Mouse (Mus musculus) hindbrain, embryonic 14.5 days (tissue): Measurements from ENCODE around the gene Poc5. TPM values are rescaled to one million over a fixed set of nuclear protein-coding genes. Genes with fewer than 3 reads are reported as not detected.

ENCODE experiments used
- ATAC-seq: fragments of 200-750 bp; cut with Nextera tagmentation; 2 replicates; pipeline ENCODE4 v1.8.0; 2017; ENCODE audit warnings: moderate number of reproducible peaks, mild to moderate bottlenecking, moderate TSS enrichment, moderate library complexity; ENCODE audit not compliant: low FRiP score
- DNase-seq: peaks from one replicate; pipeline ENCODE4 v3.0.0-alpha.2; 2015; ENCODE audit warnings: low spot score
- H3K27ac ChIP-seq: fragments of 300-500 bp; sonication (generic); 2 replicates; pipeline ENCODE4 v1.5.1; 2014; ENCODE audit warnings: mild to moderate bottlenecking, moderate library complexity
- H3K27me3 ChIP-seq: fragments of 300-500 bp; sonication (generic); 2 replicates; pipeline ENCODE4 v1.6.1; 2014; ENCODE audit warnings: mild to moderate bottlenecking, low read length, mixed read lengths; ENCODE audit not compliant: control insufficient read depth, insufficient read depth
- H3K36me3 ChIP-seq: fragments of 300-500 bp; sonication (generic); replicated peaks from 2 replicates; pipeline ENCODE4 v1.6.1; 2014; ENCODE audit not compliant: control insufficient read depth, insufficient read depth
- H3K4me1 ChIP-seq: fragments of 300-500 bp; sonication (generic); replicated peaks from 2 replicates; pipeline ENCODE4 v1.6.1; 2014; ENCODE audit warnings: antibody characterized with exemption, low read length, mixed read lengths; ENCODE audit not compliant: control insufficient read depth, insufficient read depth
- H3K4me2 ChIP-seq: fragments of 300-500 bp; sonication (generic); replicated peaks from 2 replicates; pipeline ENCODE4 v1.6.1; 2014; ENCODE audit warnings: mild to moderate bottlenecking, moderate library complexity
- H3K4me3 ChIP-seq: fragments of 300-500 bp; sonication (generic); replicated peaks from 2 replicates; pipeline ENCODE4 v1.5.1; 2014; ENCODE audit warnings: mild to moderate bottlenecking, low read length
- H3K9ac ChIP-seq: fragments of 300-500 bp; sonication (generic); 2 replicates; pipeline ENCODE4 v1.6.1; 2014
- H3K9me3 ChIP-seq: fragments of 300-500 bp; sonication (generic); 2 replicates; pipeline ENCODE4 v1.6.1; 2016; ENCODE audit warnings: low read length; ENCODE audit not compliant: control insufficient read depth
- WGBS: fragments of 180-500 bp; shearing (Covaris S2); extraction: QIAGEN DNeasy Blood & Tissue Kit; methylation state at CpG from one replicate; pipeline ENCODE4 v1.1.7; 2014; 5-methylcytosine and 5-hydroxymethylcytosine counted together
- microRNA-seq: library from miRNA; unstranded; fragments of <30 nt; microRNA quantifications from one replicate; pipeline ENCODE4, GENCODE M21; 2016
- polyA plus RNA-seq: library from polyadenylated mRNA; unstranded; fragments of >200 nt; fragmentation: Nextera tagmentation; extraction: Ambion mirVana; gene quantifications from 2 replicates; pipeline ENCODE4 v1.2.1, GENCODE M21; 2014

Gene Poc5
- polyA plus RNA-seq, 1 experiment from 2014 or later = 25.0 TPM

GRCm38 (mm10) chr13:96458606-96459005, 70.5 kb downstream of the Poc5 start:
- Histone ChIP-seq H3K27ac (no peak overlapping the region), H3K9ac (no peak overlapping the region), H3K36me3 (no peaks in the 10 kb centered on the region), H3K27me3 (no peaks in the 10 kb centered on the region), H3K4me2 (no peak overlapping the region), H3K4me3 (no peak overlapping the region), H3K9me3 (no peaks in the 10 kb centered on the region), H3K4me1 (no peaks in the 10 kb centered on the region)
- 85% methylated on average over 4 of the region's 4 CpGs for WGBS
- no peak for DNase-seq
- no peak for ATAC-seq

- Histone ChIP-seq H3K4me3 (no peak overlapping the region), H3K9me3 (no peaks in the 10 kb centered on the region), H3K27ac (no peak overlapping the region), H3K4me1 (no peaks in the 10 kb centered on the region), H3K4me2 (no peak overlapping the region), H3K9ac (no peak overlapping the region), H3K27me3 (no peaks in the 10 kb centered on the region), H3K36me3 (no peaks in the 10 kb centered on the region)
- 71% methylated on average over 1 of the region's 1 CpGs for WGBS
- no peak for ATAC-seq
- no peak for DNase-seq
Measured at GRCm38 (mm10) chr13:96462644-96463043, 74.5 kb downstream of the Poc5 start.

DNA sequence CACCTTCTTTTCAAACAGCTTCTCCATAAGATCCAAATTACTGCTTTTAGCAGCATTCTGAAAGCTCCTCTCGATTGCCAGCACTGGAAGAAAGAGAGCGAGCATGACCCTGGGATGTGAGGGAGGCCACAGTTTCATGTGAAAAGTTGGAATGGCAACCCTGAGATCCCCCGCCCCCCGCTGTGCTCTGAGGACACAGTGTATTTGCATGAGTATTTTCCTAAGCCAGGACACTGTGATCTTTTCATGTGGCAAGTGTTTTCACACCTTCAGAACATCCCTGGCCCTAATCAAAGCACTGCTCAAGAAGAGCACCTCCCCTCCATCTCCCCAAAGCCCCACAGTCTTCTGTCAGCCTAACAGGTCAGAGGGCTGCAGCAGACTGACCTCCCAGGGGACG, 77.2 kb downstream of the Poc5 start:
- WGBS = 55% methylated on average over 5 of the region's 5 CpGs
- no peaks in the 10 kb centered on the region for H3K4me1 ChIP-seq
- ATAC-seq = no peak

More for the DNA sequence above, 77.2 kb downstream of the Poc5 start:
- Histone ChIP-seq H3K4me3 (no peak overlapping the region), H3K9me3 (no peaks in the 10 kb centered on the region), H3K9ac (no peak overlapping the region), H3K4me2 (no peak overlapping the region), H3K27ac (no peak overlapping the region), H3K27me3 (no peaks in the 10 kb centered on the region), H3K36me3 (no peaks in the 10 kb centered on the region)
- DNase-seq = no peak

Small RNA genes lying within 50 kb of the gene (microRNA-seq; reads per million reads assigned to microRNA genes)
- not detected for gene Gm25213

Other genes with a start within 250 kb of the Poc5 start
- gene Ankdd1b, start 82.9 kb downstream of the Poc5 start, polyA plus RNA-seq = not detected in 2 replicates
- gene Gm17622, start 102.4 kb downstream of the Poc5 start, polyA plus RNA-seq = not detected in 2 replicates
- gene Polk, start 154.3 kb downstream of the Poc5 start, polyA plus RNA-seq = 6.8 and 7.6 TPM in 2 replicates
- gene Col4a3bp, start 154.3 kb downstream of the Poc5 start, polyA plus RNA-seq = 9.2 and 10.5 TPM in 2 replicates